Mouse (Mus musculus) left cerebral cortex, postnatal 10 days (tissue): ENCODE results near the gene Wdr17. TPM values are rescaled to one million over a fixed set of nuclear protein-coding genes. Genes with fewer than 3 reads are reported as not detected.
"Not testable (repeated sequence)": the region's sequence is repeated elsewhere in the genome, so short reads cannot be mapped to it uniquely, and the experiment has no call there.

Source experiments
- DNase-seq, 2 experiments: peaks; one replicate each; pipeline ENCODE4 v3.0.0; 2021 to 2022; ENCODE audit warnings: low spot score in 2 of 2, mixed read lengths in 1 of 2; ENCODE audit errors: extremely low spot score in 1 of 2
- intact Hi-C: fragments of 180-260 bp; cut with DNase I; formaldehyde crosslinking; loops from one replicate; pipeline ENCODE4 v1.15.1; 2025
- total RNA-seq, 2 experiments: library from RNA; stranded (reverse); gene quantifications; 2 replicates each; pipeline ENCODE4 v1.2.3; 2021

Gene Wdr17
- total RNA-seq, 2 experiments from 2014 or later, result 39.4 to 42.5 TPM

GRCm38 (mm10) chr8:54659703-54660102, 227.3 kb downstream of the Wdr17 start:
- intact Hi-C loops, result loop anchor here (2.0 to 5.0 kb wide), 2 partner anchors 137 to 151 kb away; no protein-coding TSS in a partner anchor
- no peak for DNase-seq

DNA sequence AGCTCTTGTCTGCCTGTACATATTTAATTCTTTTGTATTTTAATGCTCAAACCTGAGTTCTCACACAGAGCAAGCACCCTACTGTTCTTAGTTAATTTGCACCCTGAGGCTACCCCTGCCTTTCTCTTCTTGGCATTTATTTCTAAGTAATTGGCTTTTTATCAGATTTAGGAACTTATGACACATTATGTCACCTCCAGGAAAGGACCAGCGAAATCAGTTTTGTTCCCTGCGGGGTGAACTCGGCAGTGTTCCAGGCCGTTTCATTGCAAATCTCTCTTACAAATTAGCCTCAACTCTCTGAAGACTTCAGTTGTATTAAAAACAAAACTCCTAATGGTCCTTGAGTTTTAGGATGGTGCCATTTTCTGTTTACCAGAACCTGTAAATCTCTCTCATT, 248.3 kb downstream of the Wdr17 start:
- no peak for DNase-seq
- intact Hi-C loops, result no loop called here

GRCm38 (mm10) chr8:54616710-54617109, 270.3 kb downstream of the Wdr17 start:
- intact Hi-C loops, DNase-seq: not testable (repeated sequence)

DNA sequence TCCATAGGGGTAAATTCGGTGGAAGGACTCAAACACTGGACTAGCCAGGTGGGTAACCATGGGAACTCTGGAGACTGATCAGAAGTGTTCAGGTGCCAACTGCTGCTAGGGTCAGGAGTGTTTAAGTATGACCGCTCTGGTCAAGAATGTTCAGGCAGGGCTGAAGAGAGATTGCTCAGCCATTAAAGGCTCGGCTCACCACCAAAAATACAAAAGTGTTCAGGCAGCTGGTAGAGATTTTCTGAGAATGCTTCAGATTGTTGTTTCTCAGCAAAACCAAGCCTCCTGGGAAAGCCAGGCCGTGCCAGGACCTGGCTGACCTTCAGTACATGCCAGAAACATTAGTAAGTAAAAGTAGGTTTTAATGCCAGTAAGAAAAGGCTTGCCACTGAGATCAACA, 276.7 kb downstream of the Wdr17 start:
- DNase-seq, result no peak
- intact Hi-C loops, result no loop called here

GRCm38 (mm10) chr8:54609336-54609735, 277.6 kb downstream of the Wdr17 start:
- intact Hi-C loops, result no loop called here
- DNase-seq, result no peak

DNA sequence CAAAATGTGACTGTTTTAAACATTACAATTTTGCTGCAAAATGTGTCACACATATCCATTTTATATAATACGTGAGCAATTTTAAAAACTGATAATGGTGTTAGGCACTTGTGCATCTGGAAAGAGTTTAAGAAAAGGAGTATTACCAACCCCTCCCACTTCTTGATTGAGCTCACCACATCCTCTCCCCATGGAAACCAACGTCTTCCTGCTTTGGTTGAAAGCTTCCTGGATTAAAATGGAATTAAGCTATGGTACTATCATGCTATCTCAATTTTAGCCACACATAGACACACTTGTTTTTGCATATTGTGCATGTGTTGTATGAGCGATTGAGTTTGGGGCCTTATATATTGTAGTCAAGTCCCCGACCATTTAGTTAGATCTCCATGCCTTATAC, 283.5 kb downstream of the Wdr17 start:
- no peak for DNase-seq
- intact Hi-C loops, result no loop called here

- DNase-seq, result peak; percentile 10 to 43
- intact Hi-C loops, result no loop called here
Measured at GRCm38 (mm10) chr8:54600671-54601251, 286.2 kb downstream of the Wdr17 start, which contains the start of gene Spata4. TSS of gene Spata4 (plus strand) at chr8:54600781.

DNA sequence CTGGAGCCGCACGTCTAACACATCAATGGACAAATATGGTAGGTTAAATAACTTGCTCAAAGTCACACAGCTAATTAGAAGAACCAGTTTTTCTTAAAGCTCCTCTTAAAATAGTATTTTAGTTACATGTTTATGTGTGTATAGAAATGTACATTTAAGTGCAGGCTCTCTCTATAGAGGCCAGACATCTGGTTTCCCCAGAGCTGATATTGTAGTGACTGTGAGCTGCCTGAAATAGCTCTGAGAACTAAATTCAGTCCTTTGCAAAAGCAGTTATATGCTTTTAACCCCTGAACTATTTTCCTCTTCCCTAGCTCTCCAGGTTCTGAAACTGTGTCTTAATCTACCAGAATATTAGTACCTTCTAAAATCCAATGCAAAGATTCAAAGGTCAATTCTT, 289.6 kb downstream of the Wdr17 start:
- intact Hi-C loops, result no loop called here
- DNase-seq, result no peak

- intact Hi-C loops, result no loop called here
- DNase-seq, result peak; percentile 34 to 40
Measured at GRCm38 (mm10) chr8:54596940-54597339, 290.0 kb downstream of the Wdr17 start.

DNA sequence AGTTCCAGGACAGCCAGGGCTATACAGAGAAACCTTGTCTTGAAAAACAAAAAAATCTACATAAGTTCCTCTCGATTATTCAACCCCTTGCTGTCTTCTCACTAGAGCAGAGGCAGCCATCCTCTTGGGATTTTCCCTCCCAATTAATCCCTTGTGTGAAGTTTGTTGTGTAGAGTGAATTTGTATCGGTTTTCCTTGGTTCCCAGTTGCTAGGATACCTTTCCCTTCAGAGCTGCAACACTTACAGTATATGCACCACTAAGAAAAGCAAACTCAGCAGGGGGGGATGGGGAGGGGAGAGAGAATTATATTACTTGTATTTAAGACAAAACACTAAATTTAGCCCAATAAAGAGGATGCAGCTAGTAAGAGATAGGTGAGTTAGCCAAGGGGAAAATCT, 290.9 kb downstream of the Wdr17 start:
- intact Hi-C loops, result no loop called here
- DNase-seq, result no peak

GRCm38 (mm10) chr8:54594634-54595033, 292.4 kb downstream of the Wdr17 start:
- intact Hi-C loops, result loop anchor here (5.0 kb wide), 1 partner anchor 37 kb away; no protein-coding TSS in a partner anchor
- DNase-seq, result no peak

DNA sequence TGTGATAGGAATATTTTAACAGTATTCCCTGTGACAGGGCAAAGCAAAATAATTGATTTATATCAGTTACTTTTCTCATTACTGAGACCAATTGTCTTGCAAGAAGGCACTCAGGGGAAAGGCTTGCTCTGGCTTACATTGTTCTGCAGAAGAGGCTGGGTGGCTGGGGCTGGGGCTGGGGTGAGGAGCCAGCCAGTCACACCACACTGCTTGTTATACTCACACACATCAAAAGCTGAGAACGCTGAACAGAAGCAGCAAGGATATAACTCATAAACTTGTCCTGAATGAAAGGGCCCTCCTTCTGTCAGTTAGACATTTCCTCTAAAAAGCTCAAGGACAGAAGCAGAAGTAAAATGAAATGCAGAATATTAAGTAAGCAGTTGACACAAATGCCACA, 304.1 kb downstream of the Wdr17 start:
- intact Hi-C loops, result no loop called here

DNA sequence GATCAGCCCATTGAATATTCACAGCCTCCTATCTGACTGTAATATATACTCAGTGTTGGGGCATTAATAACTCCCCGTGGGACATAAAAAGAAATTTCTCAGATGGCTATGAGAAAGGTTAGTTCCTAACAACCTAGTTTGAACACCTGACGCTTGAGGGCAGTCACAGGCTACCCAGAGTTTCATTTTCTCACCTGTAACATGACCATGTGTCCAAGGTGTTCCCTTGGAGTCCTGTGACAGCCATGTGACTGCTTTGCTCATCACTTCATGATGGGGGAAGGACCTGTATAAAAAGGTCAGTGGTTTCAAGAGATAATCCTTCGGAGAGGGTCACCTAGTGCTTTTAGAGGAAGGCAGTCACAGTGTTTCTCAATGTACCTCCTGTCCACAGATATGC, 305.5 kb downstream of the Wdr17 start:
- no peak for DNase-seq
- intact Hi-C loops, result no loop called here

More for the DNA sequence above, 304.1 kb downstream of the Wdr17 start:
- DNase-seq, result no peak

Other genes starting within 250 kb of the Wdr17 start
- 1,000 to 10,000 TPM; 1,328 to 1,331 TPM for gene Gpm6a, start 67.7 kb upstream of the Wdr17 start, total RNA-seq